Mouse (Mus musculus) thymus, adult 2 months (tissue): ENCODE measurements around the gene Vdr. TPM values are rescaled to one million over a fixed set of nuclear protein-coding genes. Genes with fewer than 3 reads are reported as not detected.

Experiments used
- DNase-seq: peaks from one replicate; pipeline ENCODE4 v3.0.0; 2021
- H3K27ac ChIP-seq: fragments of 200-500 bp; 2 replicates; pipeline ENCODE4 v1.5.1; 2012; ENCODE audit warnings: low read length, control low read depth; ENCODE audit not compliant: control insufficient read depth, insufficient read depth
- H3K27me3 ChIP-seq: fragments of 200-500 bp; 2 replicates; pipeline ENCODE4 v1.6.1; 2012; ENCODE audit warnings: mild to moderate bottlenecking, low read length, moderate library complexity, mixed read lengths; ENCODE audit not compliant: control insufficient read depth, insufficient read depth
- H3K36me3 ChIP-seq: fragments of 200-500 bp; 2 replicates; pipeline ENCODE4 v1.6.1; 2012; ENCODE audit warnings: mild to moderate bottlenecking, low read length, moderate library complexity; ENCODE audit not compliant: control insufficient read depth, insufficient read depth
- H3K4me1 ChIP-seq: fragments of 200-500 bp; replicated peaks from 2 replicates; pipeline ENCODE4 v1.6.1; 2012; ENCODE audit warnings: low read length; ENCODE audit not compliant: control insufficient read depth, insufficient read depth
- H3K4me3 ChIP-seq: fragments of 200-500 bp; 2 replicates; pipeline ENCODE4 v1.5.1; 2012; ENCODE audit warnings: mild to moderate bottlenecking, low read length, control low read depth, moderate library complexity; ENCODE audit not compliant: control insufficient read depth, insufficient read depth
- CTCF ChIP-seq: fragments of 200-500 bp; IDR thresholded peaks from 2 replicates; pipeline ENCODE4 v1.5.1; 2012; ENCODE audit warnings: mild to moderate bottlenecking, control low read depth, low read length, moderate library complexity, borderline replicate concordance; ENCODE audit not compliant: control insufficient read depth, poor library complexity, insufficient read depth; ENCODE audit errors: extremely low read depth
- POLR2A ChIP-seq: fragments of 200-500 bp; IDR thresholded peaks from 2 replicates; pipeline ENCODE4 v1.6.1; 2012; ENCODE audit warnings: mild to moderate bottlenecking, low read length, control low read depth, moderate library complexity; ENCODE audit not compliant: control insufficient read depth, poor library complexity, insufficient read depth; ENCODE audit errors: extremely low read depth
- WGBS: fragments of 180-500 bp; shearing (Covaris S2); methylation state at CpG from one replicate; pipeline ENCODE4 v1.1.7; 2018; 5-methylcytosine and 5-hydroxymethylcytosine counted together
- polyA plus RNA-seq: library from polyadenylated mRNA; depleted of rRNA; stranded (reverse); fragments of >200 nt; gene quantifications from 2 replicates; pipeline ENCODE4 v1.2.3, GENCODE M21; 2012

The Vdr gene
- polyA plus RNA-seq, 1 experiment, result 6.2 TPM

DNA sequence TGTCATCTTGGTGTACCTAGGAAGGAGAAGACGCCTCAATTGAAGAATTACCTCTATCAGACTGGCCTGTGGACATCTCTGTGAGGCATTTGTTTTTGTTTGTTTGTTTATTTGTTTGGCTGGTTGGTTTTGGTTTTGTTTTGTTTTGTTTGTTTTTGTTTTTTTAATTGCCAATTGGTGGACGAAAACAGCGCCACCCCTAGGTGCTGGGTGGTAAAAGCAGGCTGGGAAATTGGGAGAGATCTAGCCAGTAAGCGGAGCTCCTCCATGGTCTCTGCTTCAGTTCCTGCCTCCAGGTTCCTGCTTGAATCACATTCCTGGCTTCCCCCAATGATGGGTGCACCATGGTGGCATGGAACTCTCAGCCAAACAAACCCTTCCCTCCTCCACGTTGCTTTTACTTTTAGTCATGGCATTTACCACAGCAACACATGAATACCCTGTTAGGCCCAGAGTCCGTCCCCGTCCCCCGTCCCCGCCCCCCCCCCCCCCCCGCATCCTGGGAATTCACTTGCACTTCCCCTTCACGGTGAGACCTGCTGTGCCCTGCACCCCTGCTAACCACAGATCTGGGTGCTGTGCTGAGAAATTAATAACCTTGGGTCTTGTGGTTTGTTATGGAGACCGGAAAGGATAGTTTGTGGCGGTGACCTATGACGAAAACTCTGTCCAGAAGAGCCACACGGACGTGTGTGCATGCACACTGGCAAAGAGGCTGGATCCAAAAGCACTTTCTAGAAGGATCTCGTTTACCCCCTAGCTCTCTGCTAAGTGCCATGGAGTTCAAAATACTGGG lies 94.0 kb downstream of the Vdr start:
- Histone ChIP-seq H3K4me3 (no peak overlapping the region), H3K27me3 (no peaks in the 10 kb centered on the region), H3K27ac (no peak overlapping the region), H3K4me1 (peaks cover 57% of the 10 kb centered on the region), H3K36me3 (peaks cover 35% of the 10 kb centered on the region)
- no peak for TF ChIP-seq POLR2A
- no peak for TF ChIP-seq CTCF
- no peak for DNase-seq
- 58% methylated on average over 17 of the region's 17 CpGs for WGBS

DNA sequence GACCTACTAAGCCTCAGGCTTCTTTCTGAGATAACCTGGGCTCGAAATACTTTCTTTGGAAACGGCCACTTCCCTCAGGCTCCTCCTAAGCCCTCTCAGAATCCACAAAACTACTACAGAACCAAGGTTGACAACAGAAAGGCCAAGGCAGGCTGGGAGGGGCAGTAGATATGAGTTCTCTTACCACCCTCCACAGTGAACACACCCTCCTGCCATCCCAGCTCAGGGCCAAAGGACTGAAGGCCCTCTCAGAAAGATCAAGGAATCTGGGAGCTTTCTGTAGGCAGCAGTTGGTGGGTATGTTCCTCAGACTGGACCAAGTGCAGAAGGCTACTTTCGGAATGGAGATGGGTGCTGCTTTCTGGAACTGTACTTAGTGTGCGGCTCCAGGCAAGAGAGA lies 95.2 kb downstream of the Vdr start:
- H3K4me3 ChIP-seq, result no peak overlapping the region
- TF ChIP-seq POLR2A (no peak), CTCF (no peak)
- DNase-seq, result no peak
- H3K4me1 ChIP-seq, result peaks cover 46% of the 10 kb centered on the region
- 97% methylated on average over 4 of the region's 4 CpGs for WGBS
- H3K27ac ChIP-seq, result no peak overlapping the region
- no peaks in the 10 kb centered on the region for H3K27me3 ChIP-seq
- peaks cover 37% of the 10 kb centered on the region for H3K36me3 ChIP-seq

DNA sequence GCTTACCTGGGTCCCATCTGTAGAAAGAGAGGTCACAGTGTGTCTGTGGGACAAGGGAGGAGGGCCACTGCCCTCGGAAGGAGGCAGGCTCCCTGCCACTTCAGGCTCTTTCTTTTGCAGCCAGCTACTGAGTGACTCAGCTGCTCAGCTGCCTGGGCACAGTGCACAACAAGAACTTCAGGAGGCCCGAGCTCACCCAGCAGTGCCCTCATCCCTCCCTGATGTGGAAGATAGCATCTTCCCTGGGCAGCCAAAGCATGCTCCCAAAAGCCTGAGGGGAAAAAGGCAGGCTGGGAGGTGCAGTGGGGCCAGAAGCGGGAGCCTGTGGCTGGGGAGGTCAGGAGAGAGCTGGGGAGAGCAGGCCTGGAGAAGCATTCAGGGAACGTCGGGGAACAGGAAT lies 95.7 kb downstream of the Vdr start:
- TF ChIP-seq POLR2A (no peak), CTCF (no peak)
- 62% methylated on average over 5 of the region's 5 CpGs for WGBS
- DNase-seq, result no peak
- H3K4me3 ChIP-seq, result no peak overlapping the region
- H3K4me1 ChIP-seq, result peaks cover 41% of the 10 kb centered on the region
- H3K27me3 ChIP-seq, result no peaks in the 10 kb centered on the region
- H3K27ac ChIP-seq, result no peak overlapping the region
- H3K36me3 ChIP-seq, result peaks cover 42% of the 10 kb centered on the region

DNA sequence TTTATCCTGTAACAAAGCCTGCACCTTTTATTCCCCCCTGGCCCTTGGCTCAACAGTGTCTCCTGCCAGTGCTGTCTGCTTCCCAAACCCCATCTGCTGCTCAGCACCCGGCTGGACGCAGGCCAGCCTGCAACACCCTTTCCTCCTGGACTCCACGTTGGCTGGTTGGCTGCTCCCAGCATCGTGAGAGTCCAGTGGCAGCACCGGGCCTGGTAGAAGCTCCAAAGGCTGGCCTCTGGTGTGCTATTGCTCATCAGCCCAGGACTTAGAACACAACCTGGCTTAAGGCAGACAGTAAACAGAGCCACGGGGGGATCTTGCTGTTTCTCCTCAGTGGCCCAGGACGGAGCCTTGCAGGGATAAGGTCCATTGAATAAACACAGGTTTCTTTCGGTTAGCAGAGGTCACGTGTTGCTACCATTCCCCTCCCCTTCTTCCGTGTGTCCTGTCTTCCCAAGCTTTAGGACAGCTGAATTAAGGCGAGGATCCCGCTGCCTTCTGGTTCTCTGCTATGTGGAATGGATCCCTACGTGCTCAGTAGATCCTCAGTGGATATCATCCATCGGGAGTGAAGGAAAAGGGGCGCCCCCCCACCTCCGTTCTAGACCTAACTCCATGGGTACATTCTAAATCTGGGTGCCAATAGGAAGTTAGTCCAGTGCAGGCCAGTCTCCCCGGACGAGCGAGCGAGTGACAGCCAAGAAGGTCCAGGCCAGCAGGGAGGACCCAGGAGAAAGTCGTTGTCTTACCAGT lies 96.8 kb downstream of the Vdr start:
- H3K36me3 ChIP-seq, result peaks cover 52% of the 10 kb centered on the region
- no peaks in the 10 kb centered on the region for H3K27me3 ChIP-seq
- peaks cover 40% of the 10 kb centered on the region for H3K4me1 ChIP-seq
- TF ChIP-seq POLR2A (no peak), CTCF (no peak)
- no peak for DNase-seq
- WGBS, result 84% methylated on average over 21 of the region's 21 CpGs
- no peak overlapping the region for H3K4me3 ChIP-seq
- no peak overlapping the region for H3K27ac ChIP-seq

DNA sequence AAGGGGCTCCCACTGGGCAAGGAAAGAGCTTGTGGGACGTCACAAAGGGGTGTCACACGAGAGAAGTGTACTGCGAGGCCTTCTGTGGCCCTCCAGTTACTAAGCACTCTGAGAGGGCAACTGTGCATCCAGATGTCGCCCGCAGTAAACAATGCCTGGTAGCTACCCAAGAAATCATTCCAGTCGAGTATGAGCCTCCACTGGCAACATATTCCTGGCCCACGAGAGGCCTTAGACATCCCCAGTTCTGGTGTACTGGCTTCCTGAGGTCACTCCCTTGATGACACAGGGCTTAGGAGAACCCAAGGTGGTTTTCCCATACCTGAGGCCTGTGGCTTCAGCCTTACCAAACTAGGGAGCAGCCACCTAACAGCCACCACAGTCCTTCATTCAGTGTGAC lies 97.6 kb downstream of the Vdr start:
- Histone ChIP-seq H3K27me3 (no peaks in the 10 kb centered on the region), H3K4me1 (peaks cover 36% of the 10 kb centered on the region), H3K4me3 (no peak overlapping the region), H3K27ac (no peak overlapping the region), H3K36me3 (peaks cover 57% of the 10 kb centered on the region)
- WGBS, result 91% methylated on average over 7 of the region's 7 CpGs
- no peak for DNase-seq
- no peak for TF ChIP-seq POLR2A

DNA sequence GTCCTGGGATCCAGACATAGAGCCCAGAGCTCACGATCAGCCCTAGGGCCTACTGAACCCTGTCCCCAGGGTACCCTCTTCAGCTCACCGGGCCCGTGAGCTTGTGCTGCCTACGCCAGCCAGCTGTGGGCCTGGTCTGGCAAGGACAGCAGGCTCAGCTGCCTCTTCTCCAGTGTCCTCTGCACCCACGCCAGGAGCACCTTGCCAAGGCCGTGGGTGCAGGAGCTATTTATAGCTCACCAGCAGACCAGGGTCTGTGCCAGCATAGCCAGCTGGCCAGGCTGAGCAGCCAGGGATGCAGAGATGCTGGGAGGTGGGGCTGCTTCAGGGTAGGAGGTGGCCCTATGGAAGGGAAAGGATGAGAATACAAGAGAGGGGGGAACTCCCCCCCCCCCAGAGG lies 98.3 kb downstream of the Vdr start:
- no peak for TF ChIP-seq CTCF
- no peak for TF ChIP-seq POLR2A
- Histone ChIP-seq H3K27ac (no peak overlapping the region), H3K36me3 (peaks cover 64% of the 10 kb centered on the region), H3K27me3 (no peaks in the 10 kb centered on the region), H3K4me1 (peaks cover 29% of the 10 kb centered on the region), H3K4me3 (no peak overlapping the region)
- 76% methylated on average over 6 of the region's 6 CpGs for WGBS
- DNase-seq, result no peak

DNA sequence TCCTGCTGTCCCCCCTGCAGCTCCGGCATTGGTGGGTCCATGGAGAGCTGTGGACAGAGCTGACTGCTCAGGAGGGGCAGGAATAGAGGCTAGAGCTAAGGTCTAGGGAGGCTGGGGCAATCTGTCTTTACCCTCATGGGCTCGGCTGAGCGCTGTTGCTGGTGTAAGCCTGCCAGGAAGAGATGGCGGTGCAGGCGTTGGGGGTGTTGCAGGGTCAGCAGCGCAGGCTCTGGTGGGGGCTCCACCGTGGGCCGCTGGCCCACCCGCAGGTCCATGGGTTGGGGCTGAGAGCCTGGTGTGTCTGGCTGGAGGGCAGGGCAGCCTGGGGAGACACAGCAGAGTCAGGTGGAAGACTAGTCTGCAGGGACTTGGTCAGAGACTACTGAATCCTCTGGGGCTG lies 99.1 kb downstream of the Vdr start:
- Histone ChIP-seq H3K4me3 (no peak overlapping the region), H3K4me1 (peaks cover 23% of the 10 kb centered on the region), H3K27me3 (no peaks in the 10 kb centered on the region), H3K36me3 (peaks cover 70% of the 10 kb centered on the region), H3K27ac (no peak overlapping the region)
- TF ChIP-seq CTCF, result no peak
- TF ChIP-seq POLR2A, result no peak
- no peak for DNase-seq
- 91% methylated on average over 9 of the region's 9 CpGs for WGBS
